Mouse (Mus musculus) liver, embryonic 16.5 days (tissue): ENCODE results near the gene Ccdc92. TPM values are rescaled to one million over a fixed set of nuclear protein-coding genes. Genes with fewer than 3 reads are reported as not detected.
A peak's percentile ranks its signal among the peaks of the same experiment; 100 is the strongest.

Source experiments
- ATAC-seq: fragments of 200-750 bp; cut with Nextera tagmentation; 2 replicates; pipeline ENCODE4 v1.8.0; 2017; ENCODE audit warnings: low read depth, mild to moderate bottlenecking, moderate number of reproducible peaks, moderate library complexity
- H3K27ac ChIP-seq: fragments of 300-500 bp; sonication (generic); 2 replicates; pipeline ENCODE4 v1.5.1; 2014; ENCODE audit warnings: mild to moderate bottlenecking, low read length
- H3K27me3 ChIP-seq: fragments of 300-500 bp; sonication (generic); 2 replicates; pipeline ENCODE4 v1.6.1; 2014; ENCODE audit warnings: low read depth, low read length, mixed read lengths; ENCODE audit not compliant: control insufficient read depth, insufficient read depth
- H3K36me3 ChIP-seq: fragments of 300-500 bp; sonication (generic); 2 replicates; pipeline ENCODE4 v1.6.1; 2014; ENCODE audit warnings: mild to moderate bottlenecking; ENCODE audit not compliant: control insufficient read depth, insufficient read depth
- H3K4me1 ChIP-seq: fragments of 300-500 bp; sonication (generic); 2 replicates; pipeline ENCODE4 v1.6.1; 2014; ENCODE audit warnings: low read depth, low read length, mixed read lengths; ENCODE audit not compliant: control insufficient read depth
- H3K4me2 ChIP-seq: fragments of 300-500 bp; sonication (generic); 2 replicates; pipeline ENCODE4 v1.6.1; 2014; ENCODE audit warnings: low read depth, low read length, mixed read lengths
- H3K4me3 ChIP-seq: fragments of 300-500 bp; sonication (generic); 2 replicates; pipeline ENCODE4 v1.5.1; 2014; ENCODE audit warnings: low read depth, mild to moderate bottlenecking, low read length
- H3K9ac ChIP-seq: fragments of 300-500 bp; sonication (generic); 2 replicates; pipeline ENCODE4 v1.6.1; 2014; ENCODE audit warnings: low read depth, low read length
- H3K9me3 ChIP-seq: fragments of 300-500 bp; sonication (generic); replicated peaks from 2 replicates; pipeline ENCODE4 v1.6.1; 2016; ENCODE audit warnings: low read length; ENCODE audit not compliant: control insufficient read depth
- WGBS: fragments of 180-500 bp; shearing (Covaris S2); extraction: QIAGEN DNeasy Blood & Tissue Kit; methylation state at CpG from one replicate; pipeline ENCODE4 v1.1.7; 2014; ENCODE audit not compliant: insufficient replicate concordance; 5-methylcytosine and 5-hydroxymethylcytosine counted together
- polyA plus RNA-seq: library from polyadenylated mRNA; unstranded; fragments of >200 nt; fragmentation: Nextera tagmentation; extraction: Ambion mirVana; gene quantifications from 2 replicates; pipeline ENCODE4 v1.2.1, GENCODE M21; 2015

Gene Ccdc92
- 0.13 and 0.26 TPM in 2 replicates for polyA plus RNA-seq

- Histone ChIP-seq H3K27ac (peak within 1 kb of the TSS; percentile 41), H3K9me3 (no peaks in the 10 kb centered on the region), H3K36me3 (no peaks in the 10 kb centered on the region), H3K4me2 (peak within 1 kb of the TSS; percentile 98), H3K27me3 (peaks cover 42% of the 10 kb centered on the region), H3K9ac (peak within 1 kb of the TSS; percentile 80), H3K4me3 (peak within 1 kb of the TSS; percentile 78), H3K4me1 (peaks cover 19% of the 10 kb centered on the region)
- WGBS = under 1% methylated on average over 85 of the region's 103 CpGs
- peak; percentile 96 for ATAC-seq
These were observed at the start of gene Ccdc92, which contains the start of gene Zfp664 for GRCm38 (mm10) chr5:124862013-124862866. Gene Ccdc92 (minus strand): TSS chr5:124862424. Gene Zfp664 (plus strand): TSS chr5:124862691.

- Histone ChIP-seq H3K36me3 (no peaks in the 10 kb centered on the region), H3K4me3 (no peak overlapping the region), H3K4me1 (peaks cover 2% of the 10 kb centered on the region; the same call in 1 of the 2 replicates), H3K9ac (no peak overlapping the region), H3K27me3 (no peaks in the 10 kb centered on the region), H3K27ac (no peak overlapping the region), H3K9me3 (no peaks in the 10 kb centered on the region), H3K4me2 (no peak overlapping the region)
- ATAC-seq = no peak
- 15% methylated on average over 5 of the region's 5 CpGs for WGBS
These were observed 46.6 kb upstream of the Ccdc92 start for GRCm38 (mm10) chr5:124908860-124909259.

GRCm38 (mm10) chr5:124906890-124907289 is 44.7 kb upstream of the Ccdc92 start:
- Histone ChIP-seq H3K27me3 (no peaks in the 10 kb centered on the region), H3K4me1 (peaks cover 3% of the 10 kb centered on the region; the same call in 1 of the 2 replicates), H3K4me3 (no peak overlapping the region), H3K9ac (no peak overlapping the region), H3K9me3 (no peaks in the 10 kb centered on the region), H3K4me2 (no peak overlapping the region), H3K36me3 (no peaks in the 10 kb centered on the region), H3K27ac (no peak overlapping the region)
- 56% methylated on average over 13 of the region's 13 CpGs for WGBS
- no peak for ATAC-seq

- H3K9me3 ChIP-seq = no peaks in the 10 kb centered on the region
- H3K4me2 ChIP-seq = no peak overlapping the region
- H3K9ac ChIP-seq = no peak overlapping the region
- WGBS = 68% methylated on average over 4 of the region's 4 CpGs
- no peak overlapping the region for H3K4me3 ChIP-seq
- peaks cover 3% of the 10 kb centered on the region; the same call in 1 of the 2 replicates for H3K4me1 ChIP-seq
- H3K27me3 ChIP-seq = no peaks in the 10 kb centered on the region
- no peak overlapping the region for H3K27ac ChIP-seq
- H3K36me3 ChIP-seq = no peaks in the 10 kb centered on the region
- ATAC-seq = no peak
These were observed 41.6 kb upstream of the Ccdc92 start for GRCm38 (mm10) chr5:124903852-124904251.

- H3K27ac ChIP-seq = no peak overlapping the region
- H3K4me1 ChIP-seq = peaks cover 3% of the 10 kb centered on the region; the same call in 1 of the 2 replicates
- ATAC-seq = no peak
- no peak overlapping the region for H3K4me3 ChIP-seq
- no peaks in the 10 kb centered on the region for H3K36me3 ChIP-seq
- H3K9ac ChIP-seq = no peak overlapping the region
- no peaks in the 10 kb centered on the region for H3K27me3 ChIP-seq
- no peaks in the 10 kb centered on the region for H3K9me3 ChIP-seq
- WGBS = 68% methylated on average over 10 of the region's 10 CpGs
- H3K4me2 ChIP-seq = no peak overlapping the region
These were observed 40.0 kb upstream of the Ccdc92 start for GRCm38 (mm10) chr5:124902195-124902594.

GRCm38 (mm10) chr5:124901675-124902074 is 39.5 kb upstream of the Ccdc92 start:
- Histone ChIP-seq H3K4me2 (no peak overlapping the region), H3K4me3 (no peak overlapping the region), H3K27me3 (no peaks in the 10 kb centered on the region), H3K36me3 (no peaks in the 10 kb centered on the region), H3K9ac (no peak overlapping the region), H3K27ac (no peak overlapping the region), H3K9me3 (no peaks in the 10 kb centered on the region), H3K4me1 (peaks cover 3% of the 10 kb centered on the region; the same call in 1 of the 2 replicates)
- ATAC-seq = no peak
- WGBS = 69% methylated on average over 6 of the region's 6 CpGs

GRCm38 (mm10) chr5:124900738-124901490 is 38.7 kb upstream of the Ccdc92 start:
- ATAC-seq = no peak
- Histone ChIP-seq H3K27ac (no peak overlapping the region), H3K4me3 (no peak overlapping the region), H3K9ac (no peak overlapping the region), H3K4me1 (peaks cover 3% of the 10 kb centered on the region; the same call in 1 of the 2 replicates), H3K27me3 (no peaks in the 10 kb centered on the region), H3K36me3 (no peaks in the 10 kb centered on the region), H3K4me2 (0 out of 2 replicates have a peak overlapping the region, but pooled peaks have one; percentile 17), H3K9me3 (no peaks in the 10 kb centered on the region)
- WGBS = 59% methylated on average over 19 of the region's 19 CpGs

GRCm38 (mm10) chr5:124899945-124900631 is 37.9 kb upstream of the Ccdc92 start:
- WGBS = 31% methylated on average over 20 of the region's 20 CpGs
- Histone ChIP-seq H3K27me3 (no peaks in the 10 kb centered on the region), H3K4me1 (peaks cover 3% of the 10 kb centered on the region; the same call in 1 of the 2 replicates), H3K9ac (no peak overlapping the region), H3K4me3 (no peak overlapping the region), H3K9me3 (no peaks in the 10 kb centered on the region), H3K4me2 (peak overlapping the region; percentile 24; the same call in 1 of the 2 replicates), H3K27ac (no peak overlapping the region), H3K36me3 (no peaks in the 10 kb centered on the region)
- ATAC-seq = no peak
